Mouse (Mus musculus) heart, adult 11 months (tissue): ENCODE data around the gene Gm4133.
"Not testable (repeated sequence)": the region's sequence is repeated elsewhere in the genome, so short reads cannot be mapped to it uniquely, and the experiment has no call there.

Experiments used
- DNase-seq: peaks from one replicate; pipeline ENCODE4 v3.0.0; 2022

The Gm4133 gene

DNA sequence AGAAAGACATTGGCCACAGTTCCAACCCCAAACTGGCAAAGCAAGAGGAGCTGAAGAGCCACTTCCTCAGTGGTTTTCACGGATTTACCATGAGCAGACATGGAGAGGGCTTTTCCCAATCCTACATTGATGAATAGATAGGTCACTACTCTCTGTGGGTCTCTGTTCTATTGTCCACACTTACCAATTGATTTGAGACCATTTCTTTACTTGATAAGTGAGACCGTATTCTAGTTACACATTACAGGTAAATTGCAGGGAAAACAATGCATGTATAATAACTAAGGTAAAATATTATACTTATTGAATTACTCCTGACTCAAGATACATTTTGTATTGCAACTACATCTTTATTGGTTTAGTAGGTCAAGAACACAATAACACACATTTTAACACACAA is at the start of gene Gm4133:
TSS of gene Gm4133 (minus strand) at position 101 of the 400 bp plus-strand sequence.
- not testable (repeated sequence) for DNase-seq

DNA sequence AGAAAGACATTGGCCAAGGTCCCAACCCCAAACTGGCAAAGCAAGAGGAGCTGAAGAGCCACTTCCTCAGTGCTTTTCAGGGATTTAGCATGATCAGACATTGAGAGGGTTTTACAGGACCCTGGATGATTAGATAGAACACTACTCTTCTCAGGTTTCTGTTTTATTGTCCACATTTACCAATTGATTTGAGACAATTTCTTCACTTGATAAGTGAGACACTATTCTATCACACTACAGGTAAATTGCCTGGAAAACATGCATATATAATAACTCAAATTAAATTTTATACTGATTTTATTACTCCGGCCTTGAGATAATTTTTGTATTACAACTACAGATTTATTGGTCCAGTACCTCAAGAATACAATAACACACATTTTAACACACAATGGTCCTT is 41.4 kb upstream of the Gm4133 start, which contains the start of gene Gm5728:
TSS of gene Gm5728 (minus strand) at position 101 of the 400 bp plus-strand sequence.
- not testable (repeated sequence) for DNase-seq
